Mouse (Mus musculus) stomach, postnatal 0 days (tissue): ENCODE data around the gene Adora1.

Source experiments
- CTCF ChIP-seq: IDR thresholded peaks from 2 replicates; pipeline ENCODE4 v1.5.1; 2016; ENCODE audit warnings: antibody characterized with exemption, low read depth, mild to moderate bottlenecking, moderate library complexity
- EP300 ChIP-seq: optimal IDR thresholded peaks from 2 replicates; pipeline ENCODE3; 2016; ENCODE audit warnings: antibody characterized with exemption

- no peak for TF ChIP-seq CTCF
- TF ChIP-seq EP300 = no peak
These were observed 67.6 kb downstream of the Adora1 start for GRCm38 (mm10) chr1:134167416-134168305.
